ENCODE assay signal across 8 mouse cellular contexts in genomic region chr5:123394303-123394956, GRCm38 (mm10). TPM values are rescaled to one million over a fixed set of nuclear protein-coding genes. Genes with fewer than 3 reads are reported as not detected.
A peak's percentile ranks its signal among the peaks of the same experiment; 100 is the strongest.
DNase-seq lines count a peak whose midpoint lies in the region; ATAC-seq and TF ChIP-seq lines count a peak whose summit lies in the region.

Gene Mlxip, plus strand, starts transcription at chr5:123394798.

- TF ChIP-seq CTCF in cortical plate, adult 2 months (IDR thresholded peaks at IDR 0.05; ENCODE audit: extremely low read depth, insufficient read depth, low read length): no peak

- H3K27ac ChIP-seq in cortical plate, adult 2 months (ENCODE audit: insufficient read depth, low read length): peak within 1 kb of the TSS; percentile 65; the same call in 1 of the 2 replicates

- peak; percentile 89 for ATAC-seq in activated CD4-positive, CD25-positive, alpha-beta regulatory T cell, adult 4 months
- ATAC-seq in megakaryocyte progenitor cell, adult 5-6 weeks (replicated peaks; ENCODE audit: poor library complexity): peak; percentile 86

- peak within 1 kb of the TSS; percentile 91 for H3K4me3 ChIP-seq in cortical plate, adult 2 months (ENCODE audit: insufficient read depth, low read length)

- peak; percentile 62; the same call in 1 of the 2 replicates for TF ChIP-seq POLR2A in cortical plate, adult 2 months (IDR thresholded peaks at IDR 0.05; ENCODE audit: extremely low read depth, insufficient read depth, low read length)

- peaks cover 7% of the 10 kb centered on the region; the same call in 1 of the 2 replicates for H3K4me1 ChIP-seq in cortical plate, adult 2 months (ENCODE audit: control insufficient read depth, insufficient read depth, low read length)

- peak; percentile 91 for DNase-seq in gastrocnemius, postnatal 10 days
- peak; percentile 94 for DNase-seq in induced T-regulatory cell, adult 2 months (ENCODE audit: low read depth)
- peak; percentile 79 to 90 for DNase-seq in left cerebral cortex, adult 9 months (ENCODE audit: low spot score in 2 of 2)
- peak; percentile 86 for DNase-seq in right cerebral cortex, postnatal 14 days
- peak; percentile 91 to 97 for DNase-seq in urinary bladder, postnatal 36 days (ENCODE audit: low spot score in 2 of 2)

RNA-seq across cellular contexts. Expression of gene Mlxip, which starts in this region (rescaled TPM):
- 10 to 100 TPM; 14.7 to 17.5 TPM for polyA plus RNA-seq in activated CD4-positive, CD25-positive, alpha-beta regulatory T cell, adult 4 months (2017; shearing (Covaris generic))
- 17.5 and 19.6 TPM in 2 replicates for polyA plus RNA-seq in cortical plate, adult 2 months (2012; rRNA removed)
- 10 to 100 TPM; 57.4 to 57.6 TPM for total RNA-seq in gastrocnemius, postnatal 10 days (2021)
- total RNA-seq in megakaryocyte progenitor cell, adult 5-6 weeks (2015): 32.6 TPM in 2 replicates
- 11.0 and 11.3 TPM in 2 replicates for total RNA-seq in megakaryocyte progenitor cell, adult 5-6 weeks (2017)

Comparison
In these comparisons a context has a peak if more than half of its experiments do, and no peak if none do; other contexts are left out.
1. Peak in every context shown above with its lines: DNase-seq, ATAC-seq, H3K4me3 ChIP-seq and H3K27ac ChIP-seq.